Comparison of ENCODE assay signal across 9 mouse cellular contexts in genomic region chr12:31635240-31635607, GRCm38 (mm10). TPM values are rescaled to one million over a fixed set of nuclear protein-coding genes. Genes with fewer than 3 reads are reported as not detected.
DNase-seq lines count a peak whose midpoint lies in the region; ATAC-seq and TF ChIP-seq lines count a peak whose summit lies in the region.
"Had no signal": no experiment of that assay in that cellular context is flagged by ENCODE, and none has a peak within 500 bp of the region (broad histone marks: within the 10 kb centered on the region; RNA-seq: fewer than 3 reads in every experiment).

No protein-coding gene starts in this region.

- peaks cover 12% of the 10 kb centered on the region; the same call in 1 of the 2 replicates for H3K4me1 ChIP-seq in lung, embryonic 15.5 days
- H3K4me1 ChIP-seq in forebrain, embryonic 11.5 days (replicated peaks; ENCODE audit: control insufficient read depth, insufficient read depth, low read length) = peaks cover 5% of the 10 kb centered on the region; the same call in 1 of the 2 replicates
- peaks cover 7% of the 10 kb centered on the region for H3K4me1 ChIP-seq in intestine, postnatal 0 days (replicated peaks; ENCODE audit: control insufficient read depth, insufficient read depth, low read length)
- H3K4me1 ChIP-seq in neural tube, embryonic 12.5 days = 0 out of 2 replicates have a peak, but pooled peaks cover 7% of the 10 kb centered on the region

- peak overlapping the region; percentile 61; the same call in 1 of the 2 replicates for H3K4me3 ChIP-seq in lung, embryonic 15.5 days
- H3K4me3 ChIP-seq in forebrain, embryonic 11.5 days (ENCODE audit: low read depth, low read length) = no peak overlapping the region
- no peak overlapping the region for H3K4me3 ChIP-seq in intestine, postnatal 0 days (ENCODE audit: low read depth, low read length)
- no peak overlapping the region for H3K4me3 ChIP-seq in neural tube, embryonic 12.5 days

- 0 out of 2 replicates have a peak, but pooled peaks cover 1% of the 10 kb centered on the region for H3K36me3 ChIP-seq in lung, embryonic 15.5 days
- no peaks in the 10 kb centered on the region for H3K36me3 ChIP-seq in forebrain, embryonic 11.5 days (ENCODE audit: control insufficient read depth, insufficient read depth, low read length)
- H3K36me3 ChIP-seq in intestine, postnatal 0 days (ENCODE audit: control insufficient read depth, insufficient read depth) = no peaks in the 10 kb centered on the region
- H3K36me3 ChIP-seq in neural tube, embryonic 12.5 days = no peaks in the 10 kb centered on the region

- 89% methylated on average over 3 of the region's 3 CpGs for WGBS in lung, embryonic 15.5 days
- 92% methylated on average over 3 of the region's 3 CpGs for WGBS in forebrain, embryonic 11.5 days
- WGBS in intestine, postnatal 0 days = 90% methylated on average over 3 of the region's 3 CpGs
- WGBS in neural tube, embryonic 12.5 days = 90% methylated on average over 3 of the region's 3 CpGs

- H3K27me3 ChIP-seq in lung, embryonic 15.5 days = no peaks in the 10 kb centered on the region
- no peaks in the 10 kb centered on the region for H3K27me3 ChIP-seq in forebrain, embryonic 11.5 days (ENCODE audit: control insufficient read depth, insufficient read depth, low read length)
- no peaks in the 10 kb centered on the region for H3K27me3 ChIP-seq in intestine, postnatal 0 days (replicated peaks; ENCODE audit: control insufficient read depth, insufficient read depth, low read length)
- H3K27me3 ChIP-seq in neural tube, embryonic 12.5 days (replicated peaks) = no peaks in the 10 kb centered on the region

- no peaks in the 10 kb centered on the region for H3K9me3 ChIP-seq in lung, embryonic 15.5 days
- H3K9me3 ChIP-seq in forebrain, embryonic 11.5 days (ENCODE audit: control insufficient read depth, low read length) = no peaks in the 10 kb centered on the region
- H3K9me3 ChIP-seq in intestine, postnatal 0 days (ENCODE audit: control insufficient read depth) = no peaks in the 10 kb centered on the region
- H3K9me3 ChIP-seq in neural tube, embryonic 12.5 days = no peaks in the 10 kb centered on the region

- H3K27ac ChIP-seq in lung, embryonic 15.5 days = no peak overlapping the region
- no peak overlapping the region for H3K27ac ChIP-seq in forebrain, embryonic 11.5 days (ENCODE audit: low read depth, low read length)
- no peak overlapping the region for H3K27ac ChIP-seq in intestine, postnatal 0 days (ENCODE audit: low read depth, low read length)
- no peak overlapping the region for H3K27ac ChIP-seq in neural tube, embryonic 12.5 days
- H3K27ac ChIP-seq: macrophage had no signal

- no peak for DNase-seq in lung, postnatal 36 days
- no peak for DNase-seq in forebrain, embryonic 11.5 days (ENCODE audit: low spot score)
- DNase-seq in urinary bladder, postnatal 25 days (ENCODE audit: low spot score) = no peak
- DNase-seq in embryo, embryonic 11 days = no peak
- no peak for DNase-seq in thymus, postnatal 25 days

- ATAC-seq in lung, embryonic 15.5 days (ENCODE audit: borderline replicate concordance, extremely low read depth, low FRiP score, low TSS enrichment) = 0 out of 2 replicates have a peak, but pooled peaks have one; percentile 15
- ATAC-seq in forebrain, embryonic 11.5 days (replicated peaks; ENCODE audit: low FRiP score) = no peak; the same call in 1 of the 2 replicates
- ATAC-seq in intestine, postnatal 0 days = no peak
- ATAC-seq in neural tube, embryonic 12.5 days (ENCODE audit: low FRiP score, low read depth) = no peak; the same call in 1 of the 2 replicates

- H3K4me2 ChIP-seq in lung, embryonic 15.5 days = no peak overlapping the region
- peak overlapping the region; percentile 89; the same call in 1 of the 2 replicates for H3K4me2 ChIP-seq in forebrain, embryonic 11.5 days (ENCODE audit: low read depth, low read length, severe bottlenecking)
- H3K4me2 ChIP-seq in intestine, postnatal 0 days (replicated peaks; ENCODE audit: low read depth) = peak overlapping the region; percentile 83; the same call in 1 of the 2 replicates
- peak overlapping the region; percentile 72; the same call in 1 of the 2 replicates for H3K4me2 ChIP-seq in neural tube, embryonic 12.5 days (replicated peaks)

- no peak overlapping the region for H3K9ac ChIP-seq in lung, embryonic 15.5 days
- peak overlapping the region; percentile 82 for H3K9ac ChIP-seq in forebrain, embryonic 11.5 days (ENCODE audit: low read length)
- no peak overlapping the region for H3K9ac ChIP-seq in intestine, postnatal 0 days (ENCODE audit: low read depth, low read length)
- no peak overlapping the region for H3K9ac ChIP-seq in neural tube, embryonic 12.5 days

- TF ChIP-seq CTCF in intestine, postnatal 0 days (IDR thresholded peaks at IDR 0.05; ENCODE audit: low read depth) = no peak

RNA-seq across cellular contexts. Expression of gene Bcap29, which starts 0.8 kb away (rescaled TPM):
- 29.2 and 34.0 TPM in 2 replicates for polyA plus RNA-seq in lung, embryonic 15.5 days (2015; fragmentation: Nextera tagmentation; extraction: Ambion mirVana)
- 23.2 and 29.5 TPM in 2 replicates for polyA plus RNA-seq in forebrain, embryonic 11.5 days (2014; fragmentation: Nextera tagmentation; extraction: Ambion mirVana)
- 29.6 and 30.0 TPM in 2 replicates for polyA plus RNA-seq in intestine, postnatal 0 days (2015; fragmentation: Nextera tagmentation; extraction: Ambion mirVana)
- 28.1 and 29.4 TPM in 2 replicates for polyA plus RNA-seq in neural tube, embryonic 12.5 days (2016; fragmentation: Nextera tagmentation; extraction: Ambion mirVana)

RNA-seq across cellular contexts. Expression of gene Dus4l, which starts 19.4 kb away (rescaled TPM):
- 8.8 and 9.3 TPM in 2 replicates for polyA plus RNA-seq in lung, embryonic 15.5 days (2015; fragmentation: Nextera tagmentation; extraction: Ambion mirVana)
- 13.4 and 13.5 TPM in 2 replicates for polyA plus RNA-seq in forebrain, embryonic 11.5 days (2014; fragmentation: Nextera tagmentation; extraction: Ambion mirVana)
- 4.4 and 5.5 TPM in 2 replicates for polyA plus RNA-seq in intestine, postnatal 0 days (2015; fragmentation: Nextera tagmentation; extraction: Ambion mirVana)
- 5.9 and 9.4 TPM in 2 replicates for polyA plus RNA-seq in neural tube, embryonic 12.5 days (2016; fragmentation: Nextera tagmentation; extraction: Ambion mirVana)

RNA-seq across cellular contexts. Expression of gene Cog5, which starts 19.4 kb away (rescaled TPM):
- polyA plus RNA-seq in lung, embryonic 15.5 days (2015; fragmentation: Nextera tagmentation; extraction: Ambion mirVana) = 25.9 and 26.1 TPM in 2 replicates
- 30.4 and 35.2 TPM in 2 replicates for polyA plus RNA-seq in forebrain, embryonic 11.5 days (2014; fragmentation: Nextera tagmentation; extraction: Ambion mirVana)
- polyA plus RNA-seq in intestine, postnatal 0 days (2015; fragmentation: Nextera tagmentation; extraction: Ambion mirVana) = 16.4 and 19.1 TPM in 2 replicates
- 35.7 and 36.0 TPM in 2 replicates for polyA plus RNA-seq in neural tube, embryonic 12.5 days (2016; fragmentation: Nextera tagmentation; extraction: Ambion mirVana)
